In genomic region chr8:126839712-126840355, GRCm38 (mm10) we compare ENCODE assay signal across 8 mouse cellular contexts.
A peak's percentile ranks its signal among the peaks of the same experiment; 100 is the strongest.
DNase-seq lines count a peak whose midpoint lies in the region; ATAC-seq lines count a peak whose summit lies in the region.

No protein-coding gene starts in this region.

- no peak overlapping the region for H3K4me3 ChIP-seq in hindbrain, embryonic 12.5 days
- no peak overlapping the region for H3K4me3 ChIP-seq in lung, embryonic 16.5 days (ENCODE audit: low read length)

- H3K9ac ChIP-seq in hindbrain, embryonic 12.5 days: peak overlapping the region; percentile 46
- H3K9ac ChIP-seq in lung, embryonic 16.5 days (ENCODE audit: low read length): peak overlapping the region; percentile 50

- peak; percentile 86 for ATAC-seq in hindbrain, embryonic 12.5 days (ENCODE audit: low FRiP score)
- peak; percentile 89 for ATAC-seq in lung, embryonic 16.5 days (ENCODE audit: low read depth)

- H3K27ac ChIP-seq in hindbrain, embryonic 12.5 days: peak overlapping the region; percentile 95
- H3K27ac ChIP-seq in lung, embryonic 16.5 days (ENCODE audit: low read length): peak overlapping the region; percentile 89

- no peaks in the 10 kb centered on the region for H3K27me3 ChIP-seq in hindbrain, embryonic 12.5 days
- no peaks in the 10 kb centered on the region for H3K27me3 ChIP-seq in lung, embryonic 16.5 days (ENCODE audit: control insufficient read depth, insufficient read depth, low read depth, low read length)

- DNase-seq in adipocyte (ENCODE audit: low spot score): peak; percentile 57
- DNase-seq in cerebellum, postnatal 10 days: peak; percentile 65 to 69
- DNase-seq in frontal cortex, postnatal 14 days (ENCODE audit: low spot score in 2 of 2): peak; percentile 58 to 72
- DNase-seq in layer of hippocampus, postnatal 25 days (ENCODE audit: extremely low spot score in 1 of 2, low spot score in 1 of 2): peak; percentile 47 to 60
- peak; percentile 73 for DNase-seq in retina, embryonic 14.5 days (ENCODE audit: low spot score)
- no peak for DNase-seq in T-cell, adult 2 months (ENCODE audit: low spot score)

- H3K9me3 ChIP-seq in hindbrain, embryonic 12.5 days (replicated peaks): no peaks in the 10 kb centered on the region
- H3K9me3 ChIP-seq in lung, embryonic 16.5 days (ENCODE audit: control insufficient read depth, low read length): no peaks in the 10 kb centered on the region

- H3K4me2 ChIP-seq in hindbrain, embryonic 12.5 days (replicated peaks): peak overlapping the region; percentile 39
- peak overlapping the region; percentile 2; the same call in 1 of the 2 replicates for H3K4me2 ChIP-seq in lung, embryonic 16.5 days (ENCODE audit: low read depth, low read length)

- H3K36me3 ChIP-seq in hindbrain, embryonic 12.5 days: no peaks in the 10 kb centered on the region
- H3K36me3 ChIP-seq in lung, embryonic 16.5 days (ENCODE audit: control insufficient read depth, insufficient read depth, low read length): no peaks in the 10 kb centered on the region

- 14% methylated on average over 5 of the region's 5 CpGs for WGBS in hindbrain, embryonic 12.5 days
- WGBS in lung, embryonic 16.5 days: 14% methylated on average over 5 of the region's 5 CpGs

- H3K4me1 ChIP-seq in hindbrain, embryonic 12.5 days: peaks cover 28% of the 10 kb centered on the region
- peaks cover 38% of the 10 kb centered on the region for H3K4me1 ChIP-seq in lung, embryonic 16.5 days (replicated peaks; ENCODE audit: control insufficient read depth, insufficient read depth, low read length)
